Mouse (Mus musculus) olfactory bulb, adult 2 months (tissue): ENCODE measurements at regions not wholly inside any gene's neighbourhood (a gene's known extent, or its start where the extent isn't known, plus 50 kb on each side); places are given as distances from the start of the nearest gene placed in this dataset.

ENCODE experiments used
- CTCF ChIP-seq: fragments of 200-500 bp; IDR thresholded peaks from 2 replicates; pipeline ENCODE4 v1.5.1; 2012; ENCODE audit warnings: low read depth, mild to moderate bottlenecking, low read length, moderate library complexity; ENCODE audit not compliant: insufficient read depth
- POLR2A ChIP-seq: fragments of 200-500 bp; IDR thresholded peaks from 2 replicates; pipeline ENCODE4 v1.6.1; 2012; ENCODE audit warnings: mild to moderate bottlenecking, low read depth, low read length, moderate library complexity; ENCODE audit not compliant: insufficient read depth

- no peak for TF ChIP-seq POLR2A
- TF ChIP-seq CTCF: no peak
Observed at GRCm38 (mm10) chr3:149786096-149786495, 795.7 kb upstream of the Adgrl2 start.
